Mouse (Mus musculus) left cerebral cortex, adult 2 months (tissue): ENCODE measurements around the gene B3galnt2. TPM values are rescaled to one million over a fixed set of nuclear protein-coding genes. Genes with fewer than 3 reads are reported as not detected.
A peak's percentile ranks its signal among the peaks of the same experiment; 100 is the strongest.
"Not testable (repeated sequence)": the region's sequence is repeated elsewhere in the genome, so short reads cannot be mapped to it uniquely, and the experiment has no call there.

Experiments used
- DNase-seq, 2 experiments: peaks; one replicate each; pipeline ENCODE4 v3.0.0; 2021 to 2022; ENCODE audit warnings: low spot score in 2 of 2, mixed read lengths in 1 of 2; ENCODE audit errors: extremely low spot score in 1 of 2
- H3K27ac ChIP-seq: fragments of 200-600 bp; 2 replicates; pipeline ENCODE4 v1.8.1; 2022
- H3K4me3 ChIP-seq: fragments of 200-600 bp; 2 replicates; pipeline ENCODE4 v1.8.1; 2022
- CTCF ChIP-seq: fragments of 200-600 bp; IDR thresholded peaks from 2 replicates; pipeline ENCODE4 v1.8.1; 2022; ENCODE audit warnings: antibody characterized with exemption, mild to moderate bottlenecking, moderate library complexity
- intact Hi-C: fragments of 180-260 bp; cut with DNase I; formaldehyde crosslinking; loops from one replicate; pipeline ENCODE4 v1.15.1; 2025
- total RNA-seq, 2 experiments: library from RNA; stranded (reverse); gene quantifications; 2 replicates each; pipeline ENCODE4 v1.2.3; 2021

Gene B3galnt2
- total RNA-seq, 2 experiments from 2014 or later, result 15.2 to 15.4 TPM

DNA sequence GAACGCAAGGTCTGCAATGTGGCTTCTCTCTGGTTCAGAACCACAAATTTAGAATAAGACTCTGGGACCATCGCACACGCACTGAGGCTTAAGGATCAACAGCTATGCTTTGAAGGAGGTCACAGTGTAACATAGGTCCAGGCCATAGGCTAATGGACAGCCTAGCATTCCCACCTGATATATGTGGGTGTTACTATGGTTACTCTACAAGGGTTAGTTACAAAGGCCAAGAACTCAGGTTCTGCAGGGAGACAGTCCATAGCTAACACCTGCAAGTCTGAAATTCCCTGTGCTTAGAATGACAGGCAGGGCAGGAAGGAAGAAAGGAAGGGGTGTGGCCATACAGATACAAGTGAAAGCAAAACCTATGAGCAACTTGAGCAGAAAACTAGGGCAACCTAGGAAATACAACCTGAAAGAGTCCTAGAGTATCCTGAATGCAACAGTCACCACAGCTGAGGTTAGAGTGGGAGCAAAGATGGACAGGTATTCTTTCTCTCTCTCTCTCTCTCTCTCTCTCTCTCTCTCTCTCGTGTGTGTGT lies 57.3 kb downstream of the B3galnt2 start:
- intact Hi-C loops, result no loop called here
- H3K27ac ChIP-seq, result no peak overlapping the region
- no peak for DNase-seq
- no peak for TF ChIP-seq CTCF
- no peak overlapping the region for H3K4me3 ChIP-seq

DNA sequence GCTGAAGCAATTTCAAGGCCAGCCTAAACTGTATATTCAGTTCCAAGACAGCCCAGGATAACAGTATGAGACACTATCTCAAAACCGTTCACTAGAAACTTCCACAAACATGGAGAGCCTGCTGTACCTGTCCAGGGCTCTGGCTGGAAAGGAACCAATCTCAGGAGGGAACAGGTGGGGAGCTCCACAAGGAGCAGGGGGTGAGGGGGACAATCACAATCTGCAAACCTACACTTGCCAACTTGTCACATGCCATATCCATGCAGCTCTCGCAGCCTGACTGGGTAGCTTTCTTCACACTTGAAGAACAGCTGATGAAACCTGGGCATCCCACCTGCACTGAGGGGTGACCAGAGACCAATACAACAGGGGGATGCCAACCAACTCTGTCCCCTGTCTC lies 59.7 kb downstream of the B3galnt2 start:
- intact Hi-C loops, result no loop called here
- TF ChIP-seq CTCF, result no peak
- no peak overlapping the region for H3K27ac ChIP-seq

DNA sequence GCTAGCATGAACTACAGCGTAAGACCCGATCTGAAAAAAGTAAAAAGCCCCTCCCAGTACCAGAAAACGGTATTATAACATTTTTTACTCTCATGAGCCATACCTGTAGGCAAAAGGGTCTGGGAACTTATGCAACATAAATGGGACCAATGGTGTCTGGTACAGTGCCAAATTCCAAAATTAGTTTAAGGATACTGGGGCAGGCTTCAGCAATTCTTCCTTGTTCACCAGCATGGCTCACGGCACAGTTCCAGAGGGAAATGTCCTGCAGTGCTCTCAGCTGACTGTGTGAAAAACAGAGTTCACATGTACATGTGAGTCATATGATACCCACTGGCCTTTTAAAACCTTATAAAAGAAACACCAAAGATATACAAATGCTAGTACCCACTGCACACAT lies 60.3 kb downstream of the B3galnt2 start:
- intact Hi-C loops, result no loop called here
- Histone ChIP-seq H3K27ac (no peak overlapping the region), H3K4me3 (no peak overlapping the region)
- no peak for TF ChIP-seq CTCF
- DNase-seq, result no peak

More for the DNA sequence above, 59.7 kb downstream of the B3galnt2 start:
- DNase-seq, result no peak
- no peak overlapping the region for H3K4me3 ChIP-seq

DNA sequence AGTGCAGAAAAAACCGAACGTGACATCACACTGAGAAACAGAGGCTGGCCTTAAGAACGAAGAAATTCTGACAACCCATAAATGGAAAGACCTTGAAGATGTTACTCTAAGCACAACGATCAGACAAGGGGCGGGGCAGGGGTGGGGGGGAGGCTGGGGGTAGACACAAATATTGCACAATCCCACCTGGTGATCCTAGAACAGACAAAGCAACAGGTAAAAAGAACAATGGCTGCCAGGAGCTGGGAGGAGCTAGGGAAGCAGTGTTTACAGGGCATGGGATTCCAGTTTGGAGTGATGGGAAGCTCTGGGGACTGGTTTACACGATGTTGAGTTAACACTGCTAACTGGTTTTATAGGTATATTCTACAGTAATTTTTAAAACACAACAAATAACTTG lies 61.3 kb downstream of the B3galnt2 start:
- TF ChIP-seq CTCF, result no peak
- DNase-seq, result no peak
- Histone ChIP-seq H3K27ac (no peak overlapping the region), H3K4me3 (no peak overlapping the region)
- intact Hi-C loops, result no loop called here

- DNase-seq, result no peak
- Histone ChIP-seq H3K27ac (no peak overlapping the region), H3K4me3 (no peak overlapping the region)
- intact Hi-C loops, result no loop called here
- TF ChIP-seq CTCF, result no peak
These were observed 64.0 kb downstream of the B3galnt2 start for GRCm38 (mm10) chr13:14018283-14018682.

DNA sequence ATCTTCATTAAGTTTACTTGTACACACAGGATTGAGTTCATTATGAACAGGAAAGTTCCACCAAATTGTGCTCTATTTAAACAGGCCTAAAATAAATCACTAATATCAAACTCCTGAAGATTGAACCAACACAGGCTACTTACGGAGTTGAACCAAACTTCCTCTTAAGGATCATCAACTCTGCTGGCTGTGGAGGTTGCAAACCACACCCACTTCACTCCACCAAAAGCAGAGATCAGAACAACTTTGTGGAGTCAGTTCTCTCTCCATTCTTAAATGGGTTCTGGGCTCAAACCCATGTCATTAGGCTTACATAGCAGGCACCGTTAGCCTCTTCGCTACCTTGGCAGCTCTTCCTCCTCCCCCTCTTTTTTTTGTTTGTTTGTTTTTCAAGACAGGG lies 64.6 kb downstream of the B3galnt2 start:
- intact Hi-C loops, result loop anchor here (1.0 kb wide), 1 partner anchor 10 kb away; no protein-coding TSS in a partner anchor
- no peak overlapping the region for H3K27ac ChIP-seq
- no peak overlapping the region for H3K4me3 ChIP-seq
- DNase-seq, result no peak
- TF ChIP-seq CTCF, result no peak

DNA sequence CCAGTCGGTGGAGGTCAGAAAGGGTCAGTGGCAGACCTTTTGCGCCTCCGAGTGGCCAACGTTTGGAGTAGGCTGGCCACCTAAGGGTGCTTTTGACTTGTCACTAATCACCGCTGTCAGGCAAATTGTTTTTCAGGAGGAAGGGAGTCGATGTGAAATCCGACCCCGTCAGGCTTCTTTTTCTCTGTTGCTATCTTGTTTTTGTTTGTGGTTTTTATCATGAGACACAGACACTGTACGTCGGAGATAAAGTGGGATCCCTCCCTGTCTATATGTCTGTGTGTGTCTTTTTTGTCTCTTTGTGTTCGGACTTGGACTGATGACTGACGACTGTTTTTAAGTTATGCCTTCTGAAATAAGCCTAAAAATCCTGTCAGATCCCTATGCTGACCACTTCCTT lies 67.1 kb downstream of the B3galnt2 start:
- H3K27ac ChIP-seq, intact Hi-C loops, H3K4me3 ChIP-seq, DNase-seq: not testable (repeated sequence)

DNA sequence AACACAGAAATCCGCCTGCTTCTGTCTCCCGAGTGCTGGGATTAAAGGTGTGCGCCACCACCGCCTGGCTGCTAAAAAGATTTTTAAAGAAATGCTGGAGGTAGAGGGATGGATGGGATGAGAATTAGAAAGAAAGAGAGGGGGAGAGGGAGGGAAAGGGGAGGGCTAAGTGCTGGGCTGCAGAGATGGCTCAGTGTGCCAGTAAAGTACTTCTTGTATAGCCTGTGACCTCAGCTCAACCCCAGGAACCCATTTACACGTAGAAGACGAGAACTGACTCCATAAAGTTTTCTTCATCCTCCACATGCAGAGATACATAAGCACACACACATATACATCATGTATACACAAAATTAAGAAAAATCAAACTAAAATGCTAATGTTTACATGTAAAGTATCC lies 71.3 kb downstream of the B3galnt2 start:
- TF ChIP-seq CTCF, result no peak
- Histone ChIP-seq H3K4me3 (no peak overlapping the region), H3K27ac (no peak overlapping the region)
- intact Hi-C loops, result no loop called here
- no peak for DNase-seq

GRCm38 (mm10) chr13:14026154-14026820 lies 72.0 kb downstream of the B3galnt2 start:
- H3K27ac ChIP-seq, result no peak overlapping the region
- intact Hi-C loops, result no loop called here
- no peak for DNase-seq
- no peak for TF ChIP-seq CTCF
- no peak overlapping the region for H3K4me3 ChIP-seq

- no peak for TF ChIP-seq CTCF
- no peak for DNase-seq
- intact Hi-C loops, result loop anchor here (10.0 kb wide), 1 partner anchor 79 kb away; the partner anchor contains the start of gene B3galnt2
- H3K27ac ChIP-seq, result no peak overlapping the region
- H3K4me3 ChIP-seq, result no peak overlapping the region
These were observed 79.2 kb downstream of the B3galnt2 start for GRCm38 (mm10) chr13:14033309-14034072.

GRCm38 (mm10) chr13:14034073-14034348 lies 79.7 kb downstream of the B3galnt2 start:
- DNase-seq, result no peak
- no peak overlapping the region for H3K4me3 ChIP-seq
- no peak overlapping the region for H3K27ac ChIP-seq
- no peak for TF ChIP-seq CTCF
- intact Hi-C loops, result loop anchor here (10.0 kb wide), 1 partner anchor 79 kb away; the partner anchor contains the start of gene B3galnt2

DNA sequence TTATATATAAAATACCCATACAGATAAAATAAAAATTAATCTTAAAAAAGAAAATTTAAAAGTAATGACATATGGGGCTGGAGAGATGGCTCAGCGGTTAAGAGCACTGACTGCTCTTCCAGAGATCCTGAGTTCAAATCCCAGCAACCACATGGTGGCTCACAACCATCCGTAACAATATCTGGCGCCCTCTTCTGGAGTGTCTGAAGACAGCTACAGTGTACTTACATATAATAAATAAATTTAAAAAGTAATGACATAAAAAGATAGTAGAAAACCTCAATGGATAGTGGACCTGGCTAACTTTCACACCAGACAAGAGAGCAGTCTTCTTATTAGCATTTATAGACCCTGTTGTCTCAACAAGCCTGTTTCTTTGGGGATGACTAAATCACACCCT lies 81.1 kb downstream of the B3galnt2 start:
- intact Hi-C loops, result loop anchor here (10.0 kb wide), 1 partner anchor 81 kb away; the partner anchor contains the start of gene B3galnt2
- TF ChIP-seq CTCF, result peak; percentile 23
- not testable (repeated sequence) for H3K27ac ChIP-seq

More for the DNA sequence above, 81.1 kb downstream of the B3galnt2 start:
- H3K4me3 ChIP-seq, DNase-seq: not testable (repeated sequence)
